Mouse (Mus musculus): ENCODE results near the gene Palm2. TPM values are rescaled to one million over a fixed set of nuclear protein-coding genes. Genes with fewer than 3 reads are reported as not detected.

Palm2 gene
- polyA plus RNA-seq, 1 experiment = 0.05 TPM

DNA sequence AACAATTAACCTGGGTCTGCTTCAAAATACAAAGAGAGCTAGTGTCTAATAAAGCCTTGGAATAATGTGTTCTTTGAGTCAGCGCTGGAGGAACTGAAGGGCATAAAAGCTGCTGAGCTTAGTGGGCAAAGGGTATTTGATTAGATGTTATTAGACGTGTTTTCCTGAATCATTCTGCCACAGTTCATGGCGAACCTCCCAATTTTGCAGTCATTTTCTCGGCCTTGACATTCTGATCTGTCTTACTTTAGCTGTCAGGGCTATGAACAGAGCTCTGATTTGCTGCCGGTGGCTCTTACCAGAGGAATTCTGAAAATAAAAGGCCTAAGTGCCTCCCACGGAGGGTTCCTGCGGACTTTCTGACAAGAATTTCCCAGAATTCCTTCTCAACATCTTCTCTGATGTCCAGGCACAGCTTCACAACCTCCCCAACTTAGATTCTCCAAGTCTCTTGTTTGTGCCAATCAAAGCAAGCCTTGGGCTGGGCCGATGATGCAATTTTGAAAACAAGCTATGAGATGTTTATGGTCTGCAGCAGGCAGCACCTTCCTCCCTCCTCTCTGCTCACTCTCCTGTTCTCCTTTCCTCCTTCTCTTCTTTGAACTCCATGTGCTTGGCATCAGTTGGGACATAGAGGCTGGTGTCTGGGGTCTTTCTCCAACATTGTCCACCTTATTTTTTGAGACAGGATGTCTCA, 305.0 kb downstream of the Palm2 start:
- peak overlapping the region; percentile 65 for H3K27ac ChIP-seq (ENCODE audit: insufficient read depth, low read depth, low read length)
- peaks cover 13% of the 10 kb centered on the region for H3K4me1 ChIP-seq (ENCODE audit: control insufficient read depth, insufficient read depth, low read length)
- no peak overlapping the region for H3K4me3 ChIP-seq (ENCODE audit: insufficient read depth, low read depth, low read length)
- no peak for TF ChIP-seq CTCF (conservative IDR thresholded peaks at IDR 0.05; ENCODE audit: insufficient read depth, insufficient read length, low read depth, low read length)
- TF ChIP-seq POLR2A (IDR thresholded peaks at IDR 0.05; ENCODE audit: low read depth, low read length) = no peak
- H3K36me3 ChIP-seq (ENCODE audit: control insufficient read depth, insufficient read depth, low read length) = no peaks in the 10 kb centered on the region
- 41% methylated on average over 8 of the region's 8 CpGs for WGBS
- DNase-seq = no peak
- no peaks in the 10 kb centered on the region for H3K27me3 ChIP-seq (replicated peaks; ENCODE audit: control insufficient read depth, insufficient read depth, low read length)

DNA sequence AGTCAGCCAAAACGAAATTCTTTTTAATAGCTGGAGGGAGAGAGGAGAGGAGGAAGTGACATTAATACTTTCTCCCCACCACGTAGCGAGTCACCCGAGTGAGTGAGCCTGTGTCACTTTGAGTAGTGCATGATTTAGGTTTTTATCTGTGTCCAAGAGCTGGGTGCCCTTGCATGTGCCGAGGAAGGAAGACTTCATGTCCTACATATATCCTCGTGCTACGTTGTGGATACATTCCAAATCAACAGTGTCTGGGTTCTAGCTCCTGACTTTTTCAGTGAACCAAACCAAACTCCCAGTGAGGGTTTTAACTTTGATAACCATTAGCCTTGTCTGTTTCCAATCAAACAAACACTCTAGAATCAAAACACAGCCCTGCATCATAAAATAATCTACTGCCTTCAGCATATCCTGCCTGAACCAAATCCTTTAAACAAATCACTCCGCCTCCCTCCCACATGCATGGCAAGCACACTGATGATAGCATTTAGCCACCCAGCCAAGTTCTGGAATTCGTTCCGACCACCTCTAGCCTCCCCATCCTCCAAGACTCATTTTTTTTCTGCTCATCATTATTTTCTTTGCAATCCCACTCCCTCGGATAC, 309.4 kb downstream of the Palm2 start:
- no peak overlapping the region for H3K27ac ChIP-seq (ENCODE audit: insufficient read depth, low read depth, low read length)
- 0 out of 2 replicates have a peak, but pooled peaks cover 2% of the 10 kb centered on the region for H3K4me1 ChIP-seq (ENCODE audit: control insufficient read depth, insufficient read depth, low read length)
- no peak for DNase-seq
- no peaks in the 10 kb centered on the region for H3K27me3 ChIP-seq (replicated peaks; ENCODE audit: control insufficient read depth, insufficient read depth, low read length)
- no peak overlapping the region for H3K4me3 ChIP-seq (ENCODE audit: insufficient read depth, low read depth, low read length)
- 61% methylated on average over 11 of the region's 11 CpGs for WGBS
- no peak for TF ChIP-seq POLR2A (IDR thresholded peaks at IDR 0.05; ENCODE audit: low read depth, low read length)
- no peak for TF ChIP-seq CTCF (conservative IDR thresholded peaks at IDR 0.05; ENCODE audit: insufficient read depth, insufficient read length, low read depth, low read length)
- no peaks in the 10 kb centered on the region for H3K36me3 ChIP-seq (ENCODE audit: control insufficient read depth, insufficient read depth, low read length)

DNA sequence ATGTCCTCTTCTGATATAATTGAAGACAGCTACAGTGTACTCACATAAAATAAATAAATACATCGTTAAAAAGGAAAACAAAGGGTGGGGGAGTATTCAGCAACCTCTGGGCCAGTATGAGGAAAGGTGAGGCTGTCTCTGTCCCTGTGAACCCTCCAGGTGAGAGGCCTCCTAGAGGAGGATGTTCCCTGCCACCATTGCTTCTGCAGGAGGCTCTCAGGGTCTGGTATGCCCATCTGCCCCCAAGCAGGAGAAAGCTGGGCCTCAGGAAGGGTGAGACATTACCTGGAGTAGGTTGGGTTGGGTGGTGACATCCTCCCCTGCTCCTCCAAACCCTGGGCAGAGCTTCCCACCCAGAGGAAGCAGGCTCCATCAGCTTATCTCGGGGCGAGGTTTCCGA, 316.6 kb downstream of the Palm2 start:
- no peak overlapping the region for H3K27ac ChIP-seq (ENCODE audit: insufficient read depth, low read depth, low read length)
- no peak for DNase-seq
- H3K4me3 ChIP-seq (ENCODE audit: insufficient read depth, low read depth, low read length) = no peak overlapping the region
- H3K27me3 ChIP-seq (replicated peaks; ENCODE audit: control insufficient read depth, insufficient read depth, low read length) = no peaks in the 10 kb centered on the region
- TF ChIP-seq CTCF (conservative IDR thresholded peaks at IDR 0.05; ENCODE audit: insufficient read depth, insufficient read length, low read depth, low read length) = no peak
- no peak for TF ChIP-seq POLR2A (IDR thresholded peaks at IDR 0.05; ENCODE audit: low read depth, low read length)
- H3K36me3 ChIP-seq (ENCODE audit: control insufficient read depth, insufficient read depth, low read length) = no peaks in the 10 kb centered on the region
- WGBS = 51% methylated on average over 4 of the region's 4 CpGs
- H3K4me1 ChIP-seq (ENCODE audit: control insufficient read depth, insufficient read depth, low read length) = no peaks in the 10 kb centered on the region

DNA sequence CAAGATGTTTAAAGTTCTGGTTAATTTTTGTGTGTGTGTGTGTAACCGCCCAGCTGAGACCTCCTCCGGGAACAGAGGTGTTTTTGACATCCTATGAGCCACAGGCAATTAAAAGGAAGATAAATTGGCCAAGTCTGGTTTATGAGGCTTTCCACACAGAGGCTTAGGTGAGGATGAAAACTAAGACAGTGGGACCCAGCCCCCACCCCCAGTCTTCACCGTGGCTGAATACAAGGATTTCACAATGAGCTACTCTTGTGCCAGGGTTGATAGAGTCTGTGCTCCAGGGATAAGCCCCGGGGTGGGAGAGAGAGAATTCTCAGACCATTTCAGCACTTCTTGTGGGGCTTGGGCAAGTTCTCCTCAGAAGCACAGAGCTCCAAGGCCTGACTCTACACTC, 317.0 kb downstream of the Palm2 start:
- H3K36me3 ChIP-seq (ENCODE audit: control insufficient read depth, insufficient read depth, low read length) = no peaks in the 10 kb centered on the region
- DNase-seq = no peak
- 55% methylated on average over 4 of the region's 4 CpGs for WGBS
- no peaks in the 10 kb centered on the region for H3K27me3 ChIP-seq (replicated peaks; ENCODE audit: control insufficient read depth, insufficient read depth, low read length)
- no peak overlapping the region for H3K27ac ChIP-seq (ENCODE audit: insufficient read depth, low read depth, low read length)
- H3K4me3 ChIP-seq (ENCODE audit: insufficient read depth, low read depth, low read length) = no peak overlapping the region
- no peak for TF ChIP-seq POLR2A (IDR thresholded peaks at IDR 0.05; ENCODE audit: low read depth, low read length)
- TF ChIP-seq CTCF (conservative IDR thresholded peaks at IDR 0.05; ENCODE audit: insufficient read depth, insufficient read length, low read depth, low read length) = no peak
- H3K4me1 ChIP-seq (ENCODE audit: control insufficient read depth, insufficient read depth, low read length) = no peaks in the 10 kb centered on the region

DNA sequence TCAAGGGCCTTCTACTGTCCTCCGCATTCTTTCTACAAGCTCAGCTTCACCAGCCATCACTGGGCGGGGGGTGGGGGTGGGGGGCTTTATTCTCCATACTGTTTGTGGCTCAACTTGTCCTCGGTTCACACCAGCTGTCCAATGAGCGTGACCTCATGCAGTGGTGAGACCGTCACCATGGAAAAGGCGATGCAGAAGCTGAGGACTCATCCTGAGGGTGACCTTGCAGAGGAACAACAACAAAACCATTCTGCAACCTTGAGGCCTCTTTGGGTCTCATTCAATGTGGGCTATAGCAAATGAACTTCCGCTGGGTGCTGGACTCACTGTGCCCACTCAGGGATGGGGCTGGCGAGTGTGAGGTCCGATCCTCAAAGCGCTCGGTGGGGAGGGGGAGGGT, 317.5 kb downstream of the Palm2 start:
- TF ChIP-seq POLR2A (IDR thresholded peaks at IDR 0.05; ENCODE audit: low read depth, low read length) = no peak
- no peak for TF ChIP-seq CTCF (conservative IDR thresholded peaks at IDR 0.05; ENCODE audit: insufficient read depth, insufficient read length, low read depth, low read length)
- Histone ChIP-seq H3K27ac (ENCODE audit: insufficient read depth, low read depth, low read length) (no peak overlapping the region), H3K36me3 (ENCODE audit: control insufficient read depth, insufficient read depth, low read length) (no peaks in the 10 kb centered on the region), H3K4me3 (ENCODE audit: insufficient read depth, low read depth, low read length) (no peak overlapping the region), H3K27me3 (replicated peaks; ENCODE audit: control insufficient read depth, insufficient read depth, low read length) (no peaks in the 10 kb centered on the region), H3K4me1 (ENCODE audit: control insufficient read depth, insufficient read depth, low read length) (no peaks in the 10 kb centered on the region)
- no peak for DNase-seq
- WGBS = 82% methylated on average over 11 of the region's 11 CpGs

DNA sequence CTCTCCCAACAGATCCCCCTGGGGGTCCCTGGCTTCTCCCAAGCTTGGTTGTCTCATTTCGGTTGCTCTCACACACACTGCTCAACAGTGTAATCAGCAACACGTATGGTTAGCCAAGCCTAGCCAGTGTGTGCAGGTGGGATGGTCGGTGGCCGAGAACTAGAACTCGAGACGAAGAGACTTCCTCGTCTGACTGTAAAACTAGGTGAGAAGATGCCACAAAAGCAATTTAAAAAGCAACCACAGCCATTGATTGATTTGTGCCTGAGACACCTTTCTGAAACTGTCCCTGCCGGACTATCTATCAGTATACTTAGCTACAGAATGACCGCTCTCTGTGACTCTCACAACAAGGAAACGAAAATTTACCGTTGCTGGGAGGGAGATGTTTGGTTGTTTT, 321.0 kb downstream of the Palm2 start:
- Histone ChIP-seq H3K27me3 (replicated peaks; ENCODE audit: control insufficient read depth, insufficient read depth, low read length) (no peaks in the 10 kb centered on the region), H3K27ac (ENCODE audit: insufficient read depth, low read depth, low read length) (no peak overlapping the region), H3K4me1 (ENCODE audit: control insufficient read depth, insufficient read depth, low read length) (no peaks in the 10 kb centered on the region), H3K36me3 (ENCODE audit: control insufficient read depth, insufficient read depth, low read length) (no peaks in the 10 kb centered on the region), H3K4me3 (ENCODE audit: insufficient read depth, low read depth, low read length) (no peak overlapping the region)
- TF ChIP-seq POLR2A (IDR thresholded peaks at IDR 0.05; ENCODE audit: low read depth, low read length) (no peak), CTCF (conservative IDR thresholded peaks at IDR 0.05; ENCODE audit: insufficient read depth, insufficient read length, low read depth, low read length) (no peak)
- no peak for DNase-seq
- 80% methylated on average over 11 of the region's 11 CpGs for WGBS

DNA sequence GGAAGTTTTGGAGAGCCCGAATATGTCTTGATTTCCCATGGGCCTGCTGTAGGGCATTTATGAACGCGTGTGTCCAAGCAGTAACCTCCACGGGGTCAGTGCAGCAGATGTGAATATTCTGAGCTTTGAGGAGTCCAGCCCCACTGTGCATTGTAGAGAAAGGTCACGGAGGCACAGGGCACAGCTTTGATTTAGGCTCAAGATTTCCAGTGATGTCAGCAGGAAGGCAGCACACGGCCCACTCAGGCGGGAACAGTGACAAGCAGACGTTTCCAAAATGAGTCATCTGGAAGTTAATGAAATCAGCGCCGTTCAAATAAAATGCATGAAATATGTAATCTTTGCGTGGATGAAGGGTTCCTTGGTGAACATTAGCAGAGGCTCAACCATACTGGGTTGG, 323.9 kb downstream of the Palm2 start:
- Histone ChIP-seq H3K4me1 (ENCODE audit: control insufficient read depth, insufficient read depth, low read length) (peaks cover 4% of the 10 kb centered on the region; the same call in 1 of the 2 replicates), H3K27ac (ENCODE audit: insufficient read depth, low read depth, low read length) (no peak overlapping the region), H3K4me3 (ENCODE audit: insufficient read depth, low read depth, low read length) (no peak overlapping the region), H3K36me3 (ENCODE audit: control insufficient read depth, insufficient read depth, low read length) (no peaks in the 10 kb centered on the region), H3K27me3 (replicated peaks; ENCODE audit: control insufficient read depth, insufficient read depth, low read length) (no peaks in the 10 kb centered on the region)
- no peak for DNase-seq
- TF ChIP-seq POLR2A (IDR thresholded peaks at IDR 0.05; ENCODE audit: low read depth, low read length) (no peak), CTCF (conservative IDR thresholded peaks at IDR 0.05; ENCODE audit: insufficient read depth, insufficient read length, low read depth, low read length) (no peak)
- WGBS = 53% methylated on average over 11 of the region's 11 CpGs

Other genes starting within 250 kb of the Palm2 start
- 17.7 and 18.1 TPM in 2 replicates for gene Ptpn3, start 132.4 kb upstream of the Palm2 start, polyA plus RNA-seq (2012; rRNA removed)
- gene Pakap, start 133.9 kb downstream of the Palm2 start, polyA plus RNA-seq (2012; rRNA removed) = 0.41 and 0.78 TPM in 2 replicates